Mouse (Mus musculus): ENCODE data around the gene Fbn1. TPM values are rescaled to one million over a fixed set of nuclear protein-coding genes. Genes with fewer than 3 reads are reported as not detected.

Fbn1 gene
- total and polyA plus RNA-seq, 3 experiments, result 0.04 to 0.17 (median 0.09) TPM

GRCm38 (mm10) chr2:125438381-125438780 lies 69.4 kb downstream of the Fbn1 start:
- dilution Hi-C loops (cut with MboI; ENCODE audit: extremely low pct_ligation_motif_present, extremely low pct_unique_long_range_greater_than_20kb, low sequenced_read_pairs), result no loop called here
- no peak for DNase-seq (ENCODE audit: extremely low read depth)
- Histone ChIP-seq H3K79me2 (replicated peaks; ENCODE audit: control insufficient read depth, extremely low read depth, insufficient read depth, poor library complexity, severe bottlenecking) (no peaks in the 10 kb centered on the region), H3K27me3 (replicated peaks) (no peaks in the 10 kb centered on the region), H3K4me3 (replicated peaks in 1 of 3; ENCODE audit: low read depth in 2 of 3, low read length in 2 of 3, poor library complexity in 1 of 3) (no peak overlapping the region), H3K4me2 (ENCODE audit: insufficient read depth, low read depth, poor library complexity, severe bottlenecking) (no peak overlapping the region), H3K27ac (ENCODE audit: insufficient read depth, low read depth) (no peak overlapping the region), H3K36me3 (replicated peaks in 1 of 2; ENCODE audit: control insufficient read depth in 1 of 2, insufficient read depth in 1 of 2, low read length in 1 of 2) (no peaks in the 10 kb centered on the region), H3K4me1 (ENCODE audit: control insufficient read depth in 1 of 2, insufficient read depth in 2 of 2) (peaks cover 0 to 5% of the 10 kb centered on the region in 2 experiments; a peak in 1 of 4 replicates), H3K9ac (ENCODE audit: insufficient read depth, low read depth) (no peak overlapping the region), H3K9me3 (replicated peaks; ENCODE audit: low read length) (no peaks in the 10 kb centered on the region)
- TF ChIP-seq SMC3 (IDR thresholded peaks at IDR 0.05; ENCODE audit: low read depth, low read length) (no peak), POLR2AphosphoS2 (IDR thresholded peaks at IDR 0.05; ENCODE audit: low read depth, low read length) (no peak), PAX5 (IDR thresholded peaks at IDR 0.05; ENCODE audit: low read length) (no peak), MEF2A (IDR thresholded peaks at IDR 0.05; ENCODE audit: borderline replicate concordance, low read depth, low read length) (no peak), CHD2 (IDR thresholded peaks at IDR 0.05; ENCODE audit: low read length) (no peak), ZC3H11A (IDR thresholded peaks at IDR 0.05; ENCODE audit: low read depth, low read length) (no peak), RCOR1 (conservative IDR thresholded peaks at IDR 0.05; ENCODE audit: low read depth, low read length) (no peak), MAX (IDR thresholded peaks at IDR 0.05; ENCODE audit: low read length) (no peak), EP300 (IDR thresholded peaks at IDR 0.05; ENCODE audit: low read length) (no peak), ZMIZ1 (IDR thresholded peaks at IDR 0.05; ENCODE audit: low read depth, low read length) (no peak), JUND (conservative IDR thresholded peaks at IDR 0.05; ENCODE audit: low read depth, low read length) (no peak), MAZ (IDR thresholded peaks at IDR 0.05; ENCODE audit: low read depth, low read length) (no peak), USF2 (conservative IDR thresholded peaks at IDR 0.05; ENCODE audit: low read depth, low read length) (no peak), ETS1 (conservative IDR thresholded peaks at IDR 0.05; ENCODE audit: low read depth, low read length) (no peak), CTCF (conservative IDR thresholded peaks at IDR 0.05 in 1 of 2, IDR thresholded peaks at IDR 0.05 in 1 of 2; ENCODE audit: low read depth in 2 of 2, low read length in 2 of 2) (no peak), IRF4 (IDR thresholded peaks at IDR 0.05; ENCODE audit: low read depth, low read length) (no peak), USF1 (IDR thresholded peaks at IDR 0.05; ENCODE audit: low read depth, low read length) (no peak), HCFC1 (IDR thresholded peaks at IDR 0.05; ENCODE audit: low read depth, low read length) (no peak)
- in situ Hi-C loops (cut with MboI; ENCODE audit: low pct_ligation_motif_present, low pct_unique_long_range_greater_than_20kb, low sequenced_read_pairs), result no loop called here

GRCm38 (mm10) chr2:125436240-125436639 lies 71.6 kb downstream of the Fbn1 start:
- no peak for DNase-seq (ENCODE audit: extremely low read depth)
- no peak overlapping the region for H3K4me2 ChIP-seq (ENCODE audit: insufficient read depth, low read depth, poor library complexity, severe bottlenecking)
- no peaks in the 10 kb centered on the region for H3K36me3 ChIP-seq (replicated peaks in 1 of 2; ENCODE audit: control insufficient read depth in 1 of 2, insufficient read depth in 1 of 2, low read length in 1 of 2)
- no peaks in the 10 kb centered on the region for H3K9me3 ChIP-seq (replicated peaks; ENCODE audit: low read length)
- peaks cover 1% of the 10 kb centered on the region for H3K27me3 ChIP-seq (replicated peaks)
- peaks cover 0 to 5% of the 10 kb centered on the region in 2 experiments; a peak in 1 of 4 replicates for H3K4me1 ChIP-seq (ENCODE audit: control insufficient read depth in 1 of 2, insufficient read depth in 2 of 2)
- no peak for TF ChIP-seq USF2 (conservative IDR thresholded peaks at IDR 0.05; ENCODE audit: low read depth, low read length)
- H3K4me3 ChIP-seq (replicated peaks in 1 of 3; ENCODE audit: low read depth in 2 of 3, low read length in 2 of 3, poor library complexity in 1 of 3), result no peak overlapping the region
- dilution Hi-C loops (cut with MboI; ENCODE audit: extremely low pct_ligation_motif_present, extremely low pct_unique_long_range_greater_than_20kb, low sequenced_read_pairs) (no loop called here), in situ Hi-C loops (cut with MboI; ENCODE audit: low pct_ligation_motif_present, low pct_unique_long_range_greater_than_20kb, low sequenced_read_pairs) (no loop called here)
- H3K9ac ChIP-seq (ENCODE audit: insufficient read depth, low read depth), result no peak overlapping the region
- H3K79me2 ChIP-seq (replicated peaks; ENCODE audit: control insufficient read depth, extremely low read depth, insufficient read depth, poor library complexity, severe bottlenecking), result no peaks in the 10 kb centered on the region
- no peak overlapping the region for H3K27ac ChIP-seq (ENCODE audit: insufficient read depth, low read depth)
